Mouse (Mus musculus) neural tube, embryonic 15.5 days (tissue): ENCODE measurements around the gene Htt. TPM values are rescaled to one million over a fixed set of nuclear protein-coding genes. Genes with fewer than 3 reads are reported as not detected.
A peak's percentile ranks its signal among the peaks of the same experiment; 100 is the strongest.

ENCODE experiments used
- ATAC-seq: fragments of 200-750 bp; cut with Nextera tagmentation; 2 replicates; pipeline ENCODE4 v1.8.0; 2017; ENCODE audit warnings: mild to moderate bottlenecking, moderate TSS enrichment, moderate library complexity; ENCODE audit not compliant: low FRiP score
- H3K27ac ChIP-seq: fragments of 300-500 bp; sonication (generic); replicated peaks from 2 replicates; pipeline ENCODE4 v1.5.1; 2015; ENCODE audit warnings: mild to moderate bottlenecking, inconsistent platforms
- H3K27me3 ChIP-seq: fragments of 300-500 bp; sonication (generic); replicated peaks from 2 replicates; pipeline ENCODE4 v1.6.1; 2015; ENCODE audit warnings: inconsistent platforms
- H3K36me3 ChIP-seq: fragments of 300-500 bp; sonication (generic); 2 replicates; pipeline ENCODE4 v1.6.1; 2015; ENCODE audit warnings: inconsistent platforms
- H3K4me1 ChIP-seq: fragments of 300-500 bp; sonication (generic); 2 replicates; pipeline ENCODE4 v1.6.1; 2015; ENCODE audit warnings: inconsistent platforms
- H3K4me2 ChIP-seq: fragments of 300-500 bp; sonication (generic); 2 replicates; pipeline ENCODE4 v1.6.1; 2015; ENCODE audit warnings: inconsistent platforms, mild to moderate bottlenecking, moderate library complexity
- H3K4me3 ChIP-seq: fragments of 300-500 bp; sonication (generic); replicated peaks from 2 replicates; pipeline ENCODE4 v1.5.1; 2015; ENCODE audit warnings: mild to moderate bottlenecking, inconsistent platforms
- H3K9ac ChIP-seq: fragments of 300-500 bp; sonication (generic); replicated peaks from 2 replicates; pipeline ENCODE4 v1.6.1; 2015; ENCODE audit warnings: mild to moderate bottlenecking, inconsistent platforms
- H3K9me3 ChIP-seq: fragments of 300-500 bp; sonication (generic); replicated peaks from 2 replicates; pipeline ENCODE4 v1.6.1; 2016; ENCODE audit warnings: inconsistent platforms
- WGBS: fragments of 180-500 bp; shearing (Covaris S2); methylation state at CpG from one replicate; pipeline ENCODE4 v1.1.7; 2015; ENCODE audit warnings: mixed read lengths; 5-methylcytosine and 5-hydroxymethylcytosine counted together
- polyA plus RNA-seq: library from polyadenylated mRNA; unstranded; fragments of >200 nt; fragmentation: Nextera tagmentation; extraction: Ambion mirVana; gene quantifications from 2 replicates; pipeline ENCODE4 v1.2.1, GENCODE M21; 2015

The Htt gene
- polyA plus RNA-seq, 1 experiment from 2014 or later, result 14.0 TPM

DNA sequence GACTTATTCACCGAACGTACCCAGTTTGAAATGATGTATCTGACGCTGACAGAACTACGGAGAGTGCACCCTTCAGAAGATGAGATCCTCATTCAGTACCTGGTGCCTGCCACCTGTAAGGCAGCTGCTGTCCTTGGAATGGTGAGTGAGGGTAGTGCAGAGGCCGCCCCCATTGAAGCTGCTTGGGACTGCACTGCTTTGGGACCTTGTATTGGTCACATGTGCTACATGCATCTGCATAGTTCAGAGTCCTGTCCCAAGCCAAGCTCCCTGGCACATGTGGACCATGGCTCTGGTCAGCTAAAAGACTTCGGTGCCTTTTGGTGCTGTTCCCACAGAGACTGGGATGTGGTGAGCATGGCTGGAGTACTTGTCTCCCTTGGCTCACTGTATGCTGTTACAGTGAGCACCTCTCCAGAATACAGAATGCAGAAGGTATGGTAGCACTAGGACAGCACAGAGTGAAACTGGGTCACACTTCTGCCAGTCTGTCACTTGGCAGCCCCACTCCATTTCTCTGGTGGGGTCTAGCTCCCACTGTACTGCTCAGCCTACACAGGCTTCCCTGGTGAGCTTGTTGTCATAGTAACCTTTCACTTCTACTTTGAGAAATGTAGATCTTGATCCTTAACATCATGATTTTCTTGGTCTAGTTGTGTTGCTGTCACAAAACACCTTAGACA is 138.4 kb downstream of the Htt start:
- Histone ChIP-seq H3K27ac (no peak overlapping the region), H3K9ac (no peak overlapping the region), H3K27me3 (no peaks in the 10 kb centered on the region), H3K4me2 (no peak overlapping the region), H3K36me3 (peaks cover 75% of the 10 kb centered on the region), H3K9me3 (no peaks in the 10 kb centered on the region), H3K4me1 (no peaks in the 10 kb centered on the region), H3K4me3 (no peak overlapping the region)
- WGBS, result 96% methylated on average over 6 of the region's 6 CpGs
- no peak for ATAC-seq

DNA sequence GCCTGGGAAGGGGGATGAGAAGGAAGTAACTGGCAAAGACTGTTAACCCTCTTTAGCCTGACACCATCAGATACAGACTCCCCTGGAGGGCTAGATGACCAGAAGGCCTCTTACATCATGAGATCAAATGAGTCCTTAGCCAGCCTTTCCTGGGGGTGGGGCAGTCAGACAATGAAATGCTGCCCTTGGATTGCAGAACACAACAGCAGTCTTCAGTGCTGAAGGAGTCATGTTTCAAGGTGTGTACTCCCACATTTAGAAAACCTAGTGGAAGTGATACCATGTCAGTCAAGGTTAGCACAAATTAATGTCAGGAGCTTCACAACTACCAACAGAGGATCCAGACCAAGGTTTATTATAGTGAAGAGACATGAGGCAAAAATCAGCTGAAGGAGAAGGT is 140.8 kb downstream of the Htt start:
- ATAC-seq, result no peak
- H3K9ac ChIP-seq, result no peak overlapping the region
- H3K9me3 ChIP-seq, result no peaks in the 10 kb centered on the region
- no peaks in the 10 kb centered on the region for H3K27me3 ChIP-seq
- H3K4me2 ChIP-seq, result no peak overlapping the region
- peaks cover 78% of the 10 kb centered on the region for H3K36me3 ChIP-seq
- no peak overlapping the region for H3K4me3 ChIP-seq
- no peak overlapping the region for H3K27ac ChIP-seq
- H3K4me1 ChIP-seq, result no peaks in the 10 kb centered on the region

DNA sequence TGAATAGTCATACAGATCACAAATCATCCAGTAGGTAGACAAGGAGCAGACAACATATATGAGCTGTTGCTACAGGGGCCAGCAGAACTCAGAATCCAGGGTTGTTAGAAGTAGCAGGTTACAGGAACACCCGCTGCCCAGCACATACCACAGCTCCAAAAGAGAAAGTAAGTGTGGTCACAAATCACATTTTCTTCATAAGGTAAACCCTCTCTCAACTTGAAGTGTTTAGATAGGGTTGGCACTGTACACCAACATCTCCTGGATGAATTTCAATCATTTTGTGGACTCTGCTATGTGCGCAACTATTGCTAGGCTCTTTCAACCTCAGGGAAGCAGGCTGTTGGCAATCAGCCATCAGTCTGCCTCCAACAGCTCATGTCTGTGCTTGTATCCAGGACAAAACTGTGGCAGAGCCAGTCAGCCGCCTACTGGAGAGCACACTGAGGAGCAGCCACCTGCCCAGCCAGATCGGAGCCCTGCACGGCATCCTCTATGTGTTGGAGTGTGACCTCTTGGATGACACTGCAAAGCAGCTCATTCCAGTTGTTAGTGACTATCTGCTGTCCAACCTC is 141.4 kb downstream of the Htt start:
- H3K4me2 ChIP-seq, result no peak overlapping the region
- WGBS, result 65% methylated on average over 5 of the region's 5 CpGs
- H3K9me3 ChIP-seq, result no peaks in the 10 kb centered on the region
- ATAC-seq, result no peak
- H3K4me3 ChIP-seq, result no peak overlapping the region
- no peaks in the 10 kb centered on the region for H3K27me3 ChIP-seq
- no peaks in the 10 kb centered on the region for H3K4me1 ChIP-seq
- no peak overlapping the region for H3K9ac ChIP-seq
- H3K27ac ChIP-seq, result no peak overlapping the region
- peaks cover 76% of the 10 kb centered on the region for H3K36me3 ChIP-seq

DNA sequence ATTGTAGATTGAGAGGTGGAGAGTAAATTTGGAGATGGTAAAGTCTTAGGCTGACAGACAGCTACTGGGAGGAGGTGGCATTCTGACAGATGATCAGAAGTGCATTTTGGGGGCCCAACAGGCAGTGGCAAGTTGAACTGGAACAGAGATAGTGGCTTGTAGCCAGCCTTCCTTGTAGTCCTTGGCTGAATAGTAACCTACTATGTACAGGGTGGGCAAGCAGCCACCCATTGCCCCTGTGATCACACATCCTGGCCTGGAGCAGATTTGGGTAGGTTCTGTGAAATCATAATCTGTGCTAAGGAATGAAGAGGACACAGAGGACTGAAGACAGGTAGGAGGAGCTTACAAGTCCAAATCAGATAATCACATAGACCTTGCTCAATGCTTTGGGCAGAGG is 142.9 kb downstream of the Htt start:
- Histone ChIP-seq H3K4me2 (no peak overlapping the region), H3K4me3 (no peak overlapping the region), H3K9ac (no peak overlapping the region), H3K27me3 (no peaks in the 10 kb centered on the region), H3K4me1 (no peaks in the 10 kb centered on the region), H3K9me3 (no peaks in the 10 kb centered on the region), H3K36me3 (peaks cover 78% of the 10 kb centered on the region), H3K27ac (no peak overlapping the region)
- ATAC-seq, result no peak

DNA sequence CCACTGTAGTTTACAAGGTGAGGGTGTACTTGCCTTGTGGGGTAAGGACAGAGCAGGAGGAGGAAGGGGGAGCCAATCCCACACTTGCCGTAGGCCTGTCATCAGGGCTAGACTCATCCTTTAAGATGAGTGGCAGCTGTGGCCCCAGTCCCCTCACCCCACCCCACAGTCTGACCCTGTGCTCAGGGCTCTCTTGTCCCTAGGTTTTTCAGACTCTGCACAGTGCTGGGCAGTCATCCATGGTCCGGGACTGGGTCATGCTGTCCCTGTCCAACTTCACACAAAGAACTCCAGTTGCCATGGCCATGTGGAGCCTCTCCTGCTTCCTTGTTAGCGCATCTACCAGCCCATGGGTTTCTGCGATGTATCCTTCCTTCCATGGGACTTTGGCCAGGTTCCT is 145.7 kb downstream of the Htt start:
- 92% methylated on average over 4 of the region's 4 CpGs for WGBS
- Histone ChIP-seq H3K4me3 (no peak overlapping the region), H3K9me3 (no peaks in the 10 kb centered on the region), H3K9ac (no peak overlapping the region), H3K27ac (no peak overlapping the region), H3K4me1 (no peaks in the 10 kb centered on the region), H3K36me3 (peaks cover 78% of the 10 kb centered on the region), H3K4me2 (no peak overlapping the region), H3K27me3 (no peaks in the 10 kb centered on the region)
- no peak for ATAC-seq

DNA sequence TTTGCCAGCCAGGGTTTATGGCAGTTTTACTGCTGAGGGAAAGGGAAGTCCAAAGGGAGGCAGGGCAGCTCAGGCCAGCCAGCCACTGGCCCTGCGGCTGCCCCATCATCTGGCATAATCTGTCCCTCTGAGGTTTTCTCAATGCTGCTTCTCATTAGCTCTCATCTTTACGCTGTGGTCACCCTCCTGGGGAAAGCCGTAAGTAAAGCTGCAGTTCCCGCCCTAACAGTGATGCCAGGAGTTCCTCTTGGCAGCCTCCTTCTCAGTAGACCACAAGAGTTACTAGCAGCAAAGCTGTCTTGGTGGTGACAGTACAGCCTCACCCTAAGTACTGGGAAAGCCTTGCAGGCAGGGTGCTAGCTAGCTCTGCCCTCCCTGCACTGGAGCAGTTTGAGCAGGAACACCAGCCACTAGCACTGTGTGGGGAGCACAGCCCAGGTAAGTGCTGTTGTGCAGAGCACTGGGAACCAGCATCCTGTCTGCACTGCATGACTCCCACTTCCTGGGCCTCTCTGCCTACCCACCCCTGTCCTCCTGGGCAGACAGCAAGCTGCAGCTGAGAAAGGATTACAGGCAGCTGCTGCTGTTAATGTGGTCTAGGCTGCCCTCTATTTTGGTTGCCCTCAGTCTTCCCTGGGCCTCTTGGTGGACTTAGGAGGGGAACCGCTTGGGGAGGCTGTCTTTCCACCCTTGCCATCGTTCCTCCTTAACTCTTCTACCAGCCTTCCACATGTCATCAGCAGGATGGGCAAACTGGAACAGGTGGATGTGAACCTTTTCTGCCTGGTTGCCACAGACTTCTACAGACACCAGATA is 146.6 kb downstream of the Htt start, which contains the start of gene Msantd1:
Msantd1 (plus strand) TSS at position 103 of the 816 bp plus-strand sequence.
- 67% methylated on average over 6 of the region's 6 CpGs for WGBS
- peaks cover 80% of the 10 kb centered on the region for H3K36me3 ChIP-seq
- H3K4me2 ChIP-seq, result no peak within 1 kb of the TSS
- H3K9ac ChIP-seq, result no peak within 1 kb of the TSS
- no peaks in the 10 kb centered on the region for H3K27me3 ChIP-seq
- H3K4me3 ChIP-seq, result no peak within 1 kb of the TSS
- no peak for ATAC-seq
- no peaks in the 10 kb centered on the region for H3K4me1 ChIP-seq
- H3K9me3 ChIP-seq, result no peaks in the 10 kb centered on the region
- no peak within 1 kb of the TSS for H3K27ac ChIP-seq

DNA sequence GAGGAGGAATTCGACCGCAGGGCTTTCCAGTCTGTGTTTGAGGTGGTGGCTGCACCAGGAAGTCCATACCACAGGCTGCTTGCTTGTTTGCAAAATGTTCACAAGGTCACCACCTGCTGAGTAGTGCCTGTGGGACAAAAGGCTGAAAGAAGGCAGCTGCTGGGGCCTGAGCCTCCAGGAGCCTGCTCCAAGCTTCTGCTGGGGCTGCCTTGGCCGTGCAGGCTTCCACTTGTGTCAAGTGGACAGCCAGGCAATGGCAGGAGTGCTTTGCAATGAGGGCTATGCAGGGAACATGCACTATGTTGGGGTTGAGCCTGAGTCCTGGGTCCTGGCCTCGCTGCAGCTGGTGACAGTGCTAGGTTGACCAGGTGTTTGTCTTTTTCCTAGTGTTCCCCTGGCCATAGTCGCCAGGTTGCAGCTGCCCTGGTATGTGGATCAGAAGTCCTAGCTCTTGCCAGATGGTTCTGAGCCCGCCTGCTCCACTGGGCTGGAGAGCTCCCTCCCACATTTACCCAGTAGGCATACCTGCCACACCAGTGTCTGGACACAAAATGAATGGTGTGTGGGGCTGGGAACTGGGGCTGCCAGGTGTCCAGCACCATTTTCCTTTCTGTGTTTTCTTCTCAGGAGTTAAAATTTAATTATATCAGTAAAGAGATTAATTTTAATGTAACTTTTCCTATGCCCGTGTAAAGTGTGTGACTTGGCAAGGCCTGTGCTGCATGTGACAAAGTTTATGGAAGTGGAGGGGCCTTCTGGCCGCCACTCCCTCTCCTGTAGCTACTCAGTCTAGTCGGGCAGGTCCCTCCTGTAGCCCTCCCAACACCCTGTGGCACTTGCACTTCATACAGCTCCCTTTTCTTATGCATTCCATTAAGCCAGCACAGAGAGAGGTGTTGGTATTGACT is 147.4 kb downstream of the Htt start:
- H3K4me2 ChIP-seq, result no peak overlapping the region
- H3K4me3 ChIP-seq, result no peak overlapping the region
- 80% methylated on average over 9 of the region's 9 CpGs for WGBS

DNA sequence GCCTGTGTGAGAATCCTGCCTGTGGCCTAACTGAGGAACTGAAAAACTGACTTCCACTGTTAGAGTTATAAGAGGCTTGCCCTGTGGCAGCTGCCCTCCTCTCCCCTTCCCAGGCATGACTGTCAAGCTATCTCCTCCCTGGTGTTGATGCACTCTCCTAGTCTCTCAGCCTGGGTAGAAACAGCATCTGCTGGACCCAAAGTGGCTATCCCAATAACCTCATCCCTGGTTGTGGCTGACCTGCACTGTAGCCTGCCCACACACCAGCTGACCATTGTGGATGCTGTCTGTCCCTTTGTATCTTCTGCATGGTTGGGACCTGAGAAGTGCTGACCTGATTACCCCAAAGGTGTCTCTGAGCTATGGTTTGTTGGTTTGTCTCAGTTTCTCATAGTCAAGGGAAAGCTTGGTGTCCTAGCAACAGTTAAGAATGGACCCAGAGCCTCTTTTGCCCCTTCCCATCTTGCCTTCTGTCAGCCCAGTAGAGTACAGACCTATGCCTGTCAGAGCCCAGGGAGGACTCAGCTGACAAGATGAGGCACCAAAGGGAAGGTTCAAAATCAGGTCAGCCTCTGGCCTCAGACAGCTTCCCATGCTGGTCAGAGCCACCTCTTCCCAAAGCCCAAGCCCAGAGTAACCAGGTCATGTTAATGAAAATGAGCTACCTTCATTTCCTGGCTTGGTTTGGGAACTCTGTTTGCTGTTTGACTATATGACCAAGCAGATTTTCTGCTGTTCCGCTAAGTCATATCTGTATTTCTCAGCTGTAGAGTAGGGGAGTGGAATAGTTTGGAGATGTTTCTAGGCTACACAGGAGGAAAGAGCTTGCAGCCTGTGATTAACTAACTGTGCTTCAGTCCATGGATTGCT is 148.3 kb downstream of the Htt start:
- no peak overlapping the region for H3K9ac ChIP-seq
- peaks cover 65% of the 10 kb centered on the region for H3K36me3 ChIP-seq
- no peak overlapping the region for H3K27ac ChIP-seq
- H3K27me3 ChIP-seq, result no peaks in the 10 kb centered on the region
- no peak for ATAC-seq
- H3K4me3 ChIP-seq, result no peak overlapping the region
- no peaks in the 10 kb centered on the region for H3K9me3 ChIP-seq
- no peaks in the 10 kb centered on the region for H3K4me1 ChIP-seq
- no peak overlapping the region for H3K4me2 ChIP-seq
- WGBS, result 96% methylated on average over 1 of the region's 1 CpGs

More for the DNA sequence above, 147.4 kb downstream of the Htt start:
- Histone ChIP-seq H3K27me3 (no peaks in the 10 kb centered on the region), H3K27ac (no peak overlapping the region), H3K36me3 (peaks cover 74% of the 10 kb centered on the region), H3K9ac (no peak overlapping the region), H3K9me3 (no peaks in the 10 kb centered on the region), H3K4me1 (no peaks in the 10 kb centered on the region)
- no peak for ATAC-seq

DNA sequence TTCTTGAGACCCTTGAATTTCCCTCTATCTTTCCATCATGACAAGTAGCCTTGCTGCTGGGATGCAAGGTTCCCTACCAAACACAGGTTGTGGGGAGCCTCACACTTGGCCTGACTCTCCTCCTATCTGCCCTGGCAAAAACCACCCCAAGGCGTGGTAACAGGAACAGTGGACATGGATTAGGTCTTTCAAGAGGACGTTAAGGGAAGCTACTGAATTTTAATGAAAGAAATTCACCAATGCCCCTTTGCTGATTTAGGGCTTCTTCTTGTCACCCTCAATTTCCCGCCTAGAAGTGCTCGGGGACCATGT is 148.9 kb downstream of the Htt start:
- Histone ChIP-seq H3K27ac (no peak overlapping the region), H3K4me3 (no peak overlapping the region), H3K36me3 (peaks cover 59% of the 10 kb centered on the region), H3K9ac (no peak overlapping the region), H3K4me2 (no peak overlapping the region), H3K9me3 (no peaks in the 10 kb centered on the region), H3K4me1 (no peaks in the 10 kb centered on the region), H3K27me3 (no peaks in the 10 kb centered on the region)
- ATAC-seq, result no peak
- 68% methylated on average over 4 of the region's 4 CpGs for WGBS

DNA sequence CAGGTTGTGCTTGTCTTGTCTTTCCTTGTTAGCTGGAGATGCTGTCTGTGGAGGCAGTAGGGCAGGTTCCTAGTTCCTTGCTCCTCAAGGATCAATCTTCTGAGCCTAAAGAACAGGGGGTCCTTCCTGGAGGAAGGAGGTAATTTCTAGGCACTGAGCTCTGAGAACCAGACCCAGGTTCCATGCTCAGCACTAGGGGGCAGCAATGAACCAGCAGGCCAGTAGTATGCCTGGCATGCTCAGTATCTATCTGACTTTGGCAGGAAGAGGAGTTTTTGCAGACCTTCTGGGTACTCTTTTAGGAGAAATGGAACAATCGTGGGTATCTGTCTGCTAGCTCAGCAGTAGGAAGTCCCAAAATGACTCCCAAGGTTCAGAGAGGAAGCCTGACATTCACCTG is 154.3 kb downstream of the Htt start:
- Histone ChIP-seq H3K27me3 (no peaks in the 10 kb centered on the region), H3K27ac (no peak overlapping the region), H3K9ac (no peak overlapping the region), H3K4me3 (no peak overlapping the region), H3K4me1 (peaks cover 15% of the 10 kb centered on the region), H3K9me3 (no peaks in the 10 kb centered on the region), H3K4me2 (no peak overlapping the region), H3K36me3 (peaks cover 10% of the 10 kb centered on the region)
- WGBS, result 7% methylated on average over 1 of the region's 1 CpGs
- peak; percentile 79 for ATAC-seq

DNA sequence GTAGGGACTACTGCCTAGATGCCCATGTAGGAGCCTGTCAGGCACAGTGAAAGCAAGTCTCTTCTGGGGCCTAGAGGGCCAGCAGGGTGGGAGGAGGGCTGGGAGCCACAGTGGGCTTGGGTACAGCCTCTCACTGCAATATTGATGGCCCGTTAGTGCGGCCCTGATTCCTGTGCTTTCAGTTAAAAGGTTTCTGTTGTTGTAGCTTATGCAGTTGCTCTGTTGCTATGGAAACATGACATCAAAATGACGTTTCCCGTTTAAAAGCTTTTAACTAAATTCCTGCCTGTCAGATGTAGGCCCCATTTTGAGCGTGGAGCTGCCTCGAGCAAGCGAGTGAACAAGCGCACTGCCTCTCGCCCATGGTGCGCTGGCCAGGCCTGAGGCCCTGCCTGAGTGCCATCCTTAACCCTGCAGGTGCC is 155.7 kb downstream of the Htt start:
- WGBS, result 41% methylated on average over 10 of the region's 10 CpGs
- H3K9ac ChIP-seq, result 0 out of 2 replicates have a peak overlapping the region, but pooled peaks have one; percentile 1
- peak; percentile 32; the same call in 1 of the 2 replicates for ATAC-seq
- H3K27me3 ChIP-seq, result no peaks in the 10 kb centered on the region
- no peak overlapping the region for H3K4me3 ChIP-seq
- peak overlapping the region; percentile 10; the same call in 1 of the 2 replicates for H3K27ac ChIP-seq
- H3K9me3 ChIP-seq, result no peaks in the 10 kb centered on the region
- peaks cover 4% of the 10 kb centered on the region; the same call in 1 of the 2 replicates for H3K36me3 ChIP-seq
- peaks cover 15% of the 10 kb centered on the region for H3K4me1 ChIP-seq
- H3K4me2 ChIP-seq, result no peak overlapping the region
